Mouse (Mus musculus): ENCODE results near the gene Sh3tc1.

- TF ChIP-seq CTCF (IDR thresholded peaks at IDR 0.05; ENCODE audit: borderline replicate concordance, extremely low read depth, insufficient read depth, insufficient read length) (no peak), POLR2A (IDR thresholded peaks at IDR 0.05; ENCODE audit: borderline replicate concordance, extremely low read depth, insufficient read depth, insufficient read length, poor library complexity, severe bottlenecking) (no peak)
Observed at GRCm38 (mm10) chr5:35661210-35661609, 78.6 kb downstream of the Sh3tc1 start.

Data from brain, embryonic 14.5 days (tissue).